Mouse (Mus musculus): ENCODE results near the gene Igfbp4. TPM values are rescaled to one million over a fixed set of nuclear protein-coding genes. Genes with fewer than 3 reads are reported as not detected.

Gene Igfbp4
- polyA plus RNA-seq (2012; rRNA removed): 119 and 145 TPM in 2 replicates

DNA sequence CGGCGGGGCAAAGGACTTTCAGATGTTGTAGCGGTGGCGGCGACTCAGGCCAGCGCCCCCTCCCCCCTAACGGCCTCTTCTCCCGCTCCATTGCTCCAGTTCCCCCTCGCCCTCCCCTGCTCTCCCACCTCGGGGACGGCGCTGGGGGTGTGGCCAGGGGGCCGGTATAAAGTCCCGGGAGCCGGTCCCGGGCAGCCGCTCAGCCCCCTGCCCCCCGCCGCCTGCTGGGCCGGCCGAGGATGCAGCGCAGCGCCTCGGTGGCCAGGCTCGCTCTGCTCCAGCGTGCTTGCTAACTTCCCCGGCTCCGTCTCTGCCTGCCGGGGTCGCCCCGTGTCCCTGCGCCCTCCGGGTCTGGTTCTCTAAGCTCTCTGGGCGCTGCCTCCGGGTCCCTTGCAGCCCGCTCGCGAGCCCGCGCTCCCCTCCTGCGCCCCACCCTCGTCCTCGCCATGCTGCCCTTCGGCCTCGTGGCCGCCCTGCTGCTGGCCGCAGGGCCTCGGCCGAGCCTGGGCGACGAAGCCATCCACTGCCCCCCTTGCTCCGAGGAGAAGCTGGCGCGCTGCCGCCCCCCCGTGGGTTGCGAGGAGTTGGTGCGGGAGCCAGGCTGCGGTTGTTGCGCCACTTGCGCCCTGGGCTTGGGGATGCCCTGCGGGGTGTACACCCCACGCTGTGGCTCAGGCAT is at the start of gene Igfbp4:
Igfbp4 (plus strand) TSS at position 194 of the 679 bp plus-strand sequence.
- DNase-seq (ENCODE audit: low read depth): peak; percentile 81
- TF ChIP-seq POLR2A (IDR thresholded peaks at IDR 0.05; ENCODE audit: borderline replicate concordance, extremely low read depth, insufficient read depth, insufficient read length, poor library complexity, severe bottlenecking) (peak; percentile 45), CTCF (IDR thresholded peaks at IDR 0.05; ENCODE audit: borderline replicate concordance, extremely low read depth, insufficient read depth, insufficient read length) (peak; percentile 10; the same call in 1 of the 2 replicates)

DNA sequence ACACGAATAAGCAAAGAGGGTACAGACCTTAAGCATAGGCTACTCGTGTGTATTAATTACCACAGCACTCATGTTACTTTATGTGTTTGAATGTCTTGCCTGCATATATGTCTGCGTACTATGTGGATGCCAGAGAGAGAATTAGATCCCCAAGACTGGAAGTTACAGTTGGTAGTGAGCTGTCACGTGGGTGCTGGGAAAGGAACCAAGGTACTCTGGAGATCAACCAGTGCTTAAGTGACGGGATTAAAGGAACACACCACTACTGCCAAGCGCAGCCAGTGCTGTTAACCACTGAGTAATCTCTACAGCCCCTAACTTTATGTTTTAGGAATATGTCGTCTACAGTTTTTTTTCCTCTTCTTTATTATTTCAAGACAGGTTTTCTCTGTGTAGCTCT is 45.1 kb upstream of the Igfbp4 start:
- TF ChIP-seq POLR2A (IDR thresholded peaks at IDR 0.05; ENCODE audit: borderline replicate concordance, extremely low read depth, insufficient read depth, insufficient read length, poor library complexity, severe bottlenecking): no peak
- no peak for TF ChIP-seq CTCF (IDR thresholded peaks at IDR 0.05; ENCODE audit: borderline replicate concordance, extremely low read depth, insufficient read depth, insufficient read length)
- DNase-seq (ENCODE audit: low read depth): no peak

DNA sequence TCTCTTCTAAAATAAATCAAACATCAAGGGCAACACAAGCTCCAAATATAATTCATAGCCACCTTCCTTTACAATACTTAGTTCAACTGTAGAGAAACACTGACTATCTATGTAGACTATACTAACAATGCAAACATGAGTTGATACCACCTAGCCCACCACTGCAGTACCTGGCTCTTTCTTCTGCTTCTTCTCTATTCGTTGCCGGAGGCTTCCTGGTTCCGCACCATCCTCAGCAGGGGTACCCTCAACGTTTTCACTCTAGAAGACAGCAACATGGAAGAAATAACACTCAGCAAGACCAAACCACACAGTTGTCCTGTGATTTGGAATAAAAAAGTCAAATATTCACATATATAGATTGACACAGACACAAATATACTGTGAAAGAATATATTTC is 43.4 kb upstream of the Igfbp4 start:
- TF ChIP-seq CTCF (IDR thresholded peaks at IDR 0.05; ENCODE audit: borderline replicate concordance, extremely low read depth, insufficient read depth, insufficient read length): no peak
- no peak for TF ChIP-seq POLR2A (IDR thresholded peaks at IDR 0.05; ENCODE audit: borderline replicate concordance, extremely low read depth, insufficient read depth, insufficient read length, poor library complexity, severe bottlenecking)
- no peak for DNase-seq (ENCODE audit: low read depth)

DNA sequence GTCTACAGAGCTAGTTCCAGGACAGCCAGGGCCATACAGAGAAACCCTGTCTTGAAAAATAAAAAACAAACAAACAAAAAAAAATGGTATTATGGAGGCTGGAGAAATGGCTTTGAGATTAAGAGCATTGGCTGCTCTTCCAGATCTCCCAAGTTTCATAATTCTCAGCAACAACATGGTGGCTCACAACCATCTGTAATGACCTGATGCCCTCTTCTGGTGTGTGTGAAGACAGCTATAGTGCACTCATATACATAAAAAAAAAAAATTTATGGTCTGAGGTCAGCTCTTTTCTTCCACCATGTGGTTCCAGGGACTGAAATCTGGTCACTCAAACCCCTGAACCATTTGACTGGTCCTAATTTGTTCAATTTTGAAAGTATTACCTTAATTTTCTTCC is 42.3 kb upstream of the Igfbp4 start:
- no peak for TF ChIP-seq CTCF (IDR thresholded peaks at IDR 0.05; ENCODE audit: borderline replicate concordance, extremely low read depth, insufficient read depth, insufficient read length)
- TF ChIP-seq POLR2A (IDR thresholded peaks at IDR 0.05; ENCODE audit: borderline replicate concordance, extremely low read depth, insufficient read depth, insufficient read length, poor library complexity, severe bottlenecking): no peak
- DNase-seq (ENCODE audit: low read depth): peak; percentile 28

DNA sequence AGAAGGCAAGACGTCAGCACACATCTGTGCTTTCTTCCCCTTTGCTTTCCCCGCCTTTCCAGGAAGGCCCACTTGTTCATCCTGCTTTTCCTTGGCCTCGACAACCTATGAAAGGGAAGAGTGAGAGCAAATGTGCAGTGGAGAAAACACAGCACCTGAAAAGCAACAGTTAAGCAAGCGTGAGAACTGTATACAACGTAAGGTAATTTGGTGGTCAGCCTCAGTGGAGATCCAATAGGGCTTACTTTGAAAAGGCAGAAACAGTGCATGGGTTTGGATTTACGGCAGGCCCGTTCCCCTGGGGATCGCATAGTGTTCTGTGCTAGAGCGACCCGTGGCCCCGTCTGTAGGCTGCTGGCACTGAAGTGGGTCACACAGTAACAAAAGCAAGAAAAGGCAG is 41.8 kb upstream of the Igfbp4 start:
- no peak for DNase-seq (ENCODE audit: low read depth)
- TF ChIP-seq POLR2A (IDR thresholded peaks at IDR 0.05; ENCODE audit: borderline replicate concordance, extremely low read depth, insufficient read depth, insufficient read length, poor library complexity, severe bottlenecking) (no peak), CTCF (IDR thresholded peaks at IDR 0.05; ENCODE audit: borderline replicate concordance, extremely low read depth, insufficient read depth, insufficient read length) (no peak)

DNA sequence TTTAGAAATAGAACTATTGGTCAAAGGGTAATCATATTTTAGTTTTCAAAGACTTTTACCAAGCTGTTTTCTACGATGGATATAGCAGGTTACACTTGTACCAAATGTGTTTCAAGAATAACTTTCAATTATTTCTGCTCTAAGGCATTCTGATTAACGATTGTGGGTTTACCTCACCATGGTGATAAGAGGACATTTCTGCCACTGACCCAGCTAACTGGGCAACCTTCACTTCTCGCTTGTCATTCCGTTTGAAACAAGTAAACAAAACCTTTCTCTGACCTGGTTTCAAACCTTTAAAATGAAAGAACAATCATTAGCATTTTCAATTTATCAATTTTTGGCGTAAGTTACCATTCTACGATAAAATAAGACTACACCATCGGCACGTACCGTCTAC is 34.3 kb upstream of the Igfbp4 start:
- no peak for DNase-seq (ENCODE audit: low read depth)
- TF ChIP-seq POLR2A (IDR thresholded peaks at IDR 0.05; ENCODE audit: borderline replicate concordance, extremely low read depth, insufficient read depth, insufficient read length, poor library complexity, severe bottlenecking): no peak
- TF ChIP-seq CTCF (IDR thresholded peaks at IDR 0.05; ENCODE audit: borderline replicate concordance, extremely low read depth, insufficient read depth, insufficient read length): no peak

DNA sequence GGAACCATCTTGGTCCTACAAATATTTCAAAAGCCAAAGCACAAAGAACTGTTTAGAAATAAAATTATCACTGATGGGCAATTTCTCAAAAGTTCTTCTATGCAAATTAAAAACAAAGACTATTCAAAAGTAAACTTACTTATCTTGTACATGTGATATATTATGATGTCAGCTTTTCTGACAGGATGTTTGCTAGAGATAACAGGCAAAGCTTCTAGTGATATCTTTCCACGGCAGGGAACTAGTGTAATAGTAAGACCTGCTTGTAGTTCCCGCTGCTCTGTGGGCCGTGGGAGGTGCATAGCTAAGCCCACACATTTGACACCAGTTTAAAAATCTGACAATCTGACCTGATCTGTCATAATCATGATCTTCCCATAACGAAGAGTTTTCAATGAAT is 30.9 kb upstream of the Igfbp4 start:
- DNase-seq (ENCODE audit: low read depth): no peak
- TF ChIP-seq POLR2A (IDR thresholded peaks at IDR 0.05; ENCODE audit: borderline replicate concordance, extremely low read depth, insufficient read depth, insufficient read length, poor library complexity, severe bottlenecking): no peak
- TF ChIP-seq CTCF (IDR thresholded peaks at IDR 0.05; ENCODE audit: borderline replicate concordance, extremely low read depth, insufficient read depth, insufficient read length): no peak

DNA sequence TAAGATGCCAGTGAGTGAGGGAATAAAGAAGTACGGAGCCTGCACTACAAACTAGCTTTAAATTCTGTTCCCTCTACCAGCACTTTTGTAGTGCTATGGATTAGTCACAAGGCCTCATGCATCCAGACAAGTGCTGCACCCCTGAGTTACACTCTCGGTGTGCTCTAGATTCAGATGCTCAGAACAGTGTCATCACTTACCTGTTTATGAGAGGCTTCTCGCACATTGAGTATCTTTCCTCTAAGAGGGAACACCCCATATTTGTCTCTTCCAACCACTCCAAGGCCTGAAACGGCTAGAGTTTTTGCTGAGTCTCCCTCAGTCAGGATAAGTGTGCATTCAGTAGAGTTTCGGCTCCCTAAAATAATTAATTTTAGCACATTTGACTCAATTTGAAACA is 30.3 kb upstream of the Igfbp4 start:
- DNase-seq (ENCODE audit: low read depth): no peak
- TF ChIP-seq POLR2A (IDR thresholded peaks at IDR 0.05; ENCODE audit: borderline replicate concordance, extremely low read depth, insufficient read depth, insufficient read length, poor library complexity, severe bottlenecking) (no peak), CTCF (IDR thresholded peaks at IDR 0.05; ENCODE audit: borderline replicate concordance, extremely low read depth, insufficient read depth, insufficient read length) (no peak)

DNA sequence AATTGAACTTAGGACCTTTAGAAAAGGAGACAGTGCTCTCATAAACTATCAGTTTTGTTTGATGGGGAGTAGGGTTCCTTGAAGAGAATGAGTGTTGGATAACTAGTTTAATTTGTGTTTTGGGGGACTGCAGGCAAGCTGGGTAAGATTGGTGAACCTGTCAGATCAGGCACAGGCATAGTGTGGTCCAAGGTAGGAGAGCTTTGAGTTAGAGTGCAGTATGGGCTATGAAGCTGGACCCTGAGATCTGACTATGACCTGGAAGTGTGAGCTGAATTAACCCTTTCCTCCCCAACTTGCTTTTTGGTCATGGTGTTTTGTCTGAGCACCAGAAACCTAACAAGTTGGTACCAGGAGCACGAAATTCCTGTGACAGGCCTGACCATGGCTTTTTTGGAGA is 27.2 kb upstream of the Igfbp4 start:
- no peak for TF ChIP-seq POLR2A (IDR thresholded peaks at IDR 0.05; ENCODE audit: borderline replicate concordance, extremely low read depth, insufficient read depth, insufficient read length, poor library complexity, severe bottlenecking)
- no peak for TF ChIP-seq CTCF (IDR thresholded peaks at IDR 0.05; ENCODE audit: borderline replicate concordance, extremely low read depth, insufficient read depth, insufficient read length)
- DNase-seq (ENCODE audit: low read depth): no peak

DNA sequence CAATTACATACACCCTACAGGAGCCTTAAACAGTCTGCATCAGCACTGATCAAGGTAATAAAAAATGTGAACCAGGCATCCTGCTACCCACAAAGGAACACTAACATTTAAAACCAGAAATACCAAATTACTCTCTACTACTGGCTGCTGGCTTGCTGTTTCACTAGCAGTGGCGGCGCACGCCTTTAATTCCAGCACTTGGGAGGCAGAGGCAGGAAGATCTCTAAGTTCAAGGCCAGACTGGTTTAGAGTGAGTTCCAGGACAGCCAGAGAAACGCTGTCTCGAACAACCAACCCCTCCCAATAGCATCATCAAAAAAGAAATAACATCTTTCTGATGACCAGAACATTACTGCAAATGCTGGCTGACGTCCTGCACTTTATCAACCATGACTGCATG is 21.2 kb upstream of the Igfbp4 start:
- TF ChIP-seq CTCF (IDR thresholded peaks at IDR 0.05; ENCODE audit: borderline replicate concordance, extremely low read depth, insufficient read depth, insufficient read length): no peak
- TF ChIP-seq POLR2A (IDR thresholded peaks at IDR 0.05; ENCODE audit: borderline replicate concordance, extremely low read depth, insufficient read depth, insufficient read length, poor library complexity, severe bottlenecking): no peak
- DNase-seq (ENCODE audit: low read depth): no peak

DNA sequence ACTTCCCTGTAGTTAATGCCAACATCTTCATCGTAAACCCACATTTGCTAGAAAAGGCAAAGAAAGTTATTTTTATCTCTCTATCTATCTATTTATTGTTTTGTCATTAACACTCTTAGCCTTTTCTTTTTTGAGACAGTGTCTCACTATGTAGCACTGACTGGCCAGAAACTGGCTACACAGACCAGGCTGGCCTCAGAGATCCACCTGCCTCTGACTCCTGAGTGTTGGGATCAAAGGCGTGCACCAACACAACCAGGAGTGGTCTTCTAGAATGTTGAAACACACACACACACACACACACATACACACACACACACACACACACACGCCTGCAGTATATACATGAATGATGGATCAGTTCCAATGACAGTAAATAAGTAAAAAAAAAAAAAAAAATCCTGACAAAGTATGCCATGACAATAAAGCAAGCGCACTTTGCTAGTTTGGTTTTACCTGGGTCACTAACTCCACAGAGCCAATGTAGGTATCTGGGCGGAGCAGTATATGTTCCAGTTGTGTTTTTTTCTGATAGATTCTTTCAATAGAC is 18.6 kb upstream of the Igfbp4 start:
- TF ChIP-seq CTCF (IDR thresholded peaks at IDR 0.05; ENCODE audit: borderline replicate concordance, extremely low read depth, insufficient read depth, insufficient read length) (no peak), POLR2A (IDR thresholded peaks at IDR 0.05; ENCODE audit: borderline replicate concordance, extremely low read depth, insufficient read depth, insufficient read length, poor library complexity, severe bottlenecking) (no peak)
- DNase-seq (ENCODE audit: low read depth): no peak

DNA sequence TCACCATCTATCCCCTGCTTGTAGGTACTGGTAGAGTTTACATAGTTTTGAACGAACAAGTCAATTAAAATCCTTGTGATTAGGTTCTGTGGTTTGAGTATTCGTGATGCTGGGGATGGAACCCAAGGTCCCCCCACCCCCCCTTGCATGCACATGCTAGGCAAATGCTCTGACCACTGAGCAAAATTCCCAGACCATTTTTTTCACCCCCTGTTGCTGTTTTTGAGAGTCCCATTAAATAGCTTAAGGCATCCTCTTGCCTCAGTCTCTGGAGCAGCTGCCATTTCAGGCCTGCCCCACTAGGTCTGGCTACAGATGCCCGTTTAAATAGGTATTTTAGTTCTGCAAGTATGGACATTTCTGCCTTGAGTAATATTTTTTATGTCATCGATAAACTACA is 17.9 kb upstream of the Igfbp4 start:
- TF ChIP-seq POLR2A (IDR thresholded peaks at IDR 0.05; ENCODE audit: borderline replicate concordance, extremely low read depth, insufficient read depth, insufficient read length, poor library complexity, severe bottlenecking) (no peak), CTCF (IDR thresholded peaks at IDR 0.05; ENCODE audit: borderline replicate concordance, extremely low read depth, insufficient read depth, insufficient read length) (no peak)
- DNase-seq (ENCODE audit: low read depth): no peak
